8 mouse cellular contexts compared by ENCODE assay signal in the genomic region with DNA sequence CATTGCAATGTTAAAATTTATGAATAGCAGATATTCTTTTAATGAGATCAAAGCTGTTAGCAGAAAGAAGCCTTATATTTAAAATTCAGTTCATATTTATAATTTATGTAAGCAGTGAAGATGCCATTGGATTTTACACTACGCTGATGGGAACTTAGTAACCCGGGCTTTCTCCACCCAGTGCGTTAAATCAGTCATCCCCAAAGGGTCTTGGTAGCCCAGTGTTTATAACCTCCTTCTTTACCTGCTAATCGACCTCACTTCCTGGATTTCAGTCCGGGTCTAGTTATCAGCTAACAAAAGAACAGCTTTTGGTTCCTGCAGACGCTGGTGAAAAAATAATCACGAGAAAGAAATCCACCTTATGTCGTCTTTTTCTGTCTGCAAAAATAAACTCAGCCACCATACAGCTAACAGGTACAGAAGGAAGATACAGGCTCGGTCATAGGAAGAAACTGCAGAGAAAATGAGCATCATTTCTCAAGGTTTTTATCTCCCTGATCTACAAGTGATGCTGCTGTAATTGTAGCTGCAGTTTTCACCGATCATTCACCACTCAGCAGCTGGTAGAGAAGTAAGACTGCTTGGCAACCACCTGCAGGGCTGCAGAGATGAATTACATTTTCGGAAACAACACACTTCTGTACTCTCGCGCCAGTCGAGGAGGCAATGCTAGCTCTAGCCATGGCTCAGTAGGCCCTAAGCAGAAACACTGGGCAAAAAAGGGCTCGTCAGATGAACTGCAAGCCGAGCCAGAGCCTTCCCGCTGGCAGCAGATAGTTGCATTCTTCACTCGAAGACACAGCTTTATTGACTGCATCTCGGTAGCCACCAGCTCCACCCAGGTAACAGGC.
DNase-seq lines count a peak whose midpoint lies in the region; ATAC-seq and TF ChIP-seq lines count a peak whose summit lies in the region.

No protein-coding gene starts in this region.

- peak overlapping the region; percentile 36 for H3K4me3 ChIP-seq in forebrain, postnatal 0 days (ENCODE audit: low read depth, low read length)
- H3K4me3 ChIP-seq in kidney, embryonic 14.5 days (ENCODE audit: low read length), result no peak overlapping the region

- H3K36me3 ChIP-seq in forebrain, postnatal 0 days (ENCODE audit: insufficient read depth), result no peaks in the 10 kb centered on the region
- no peaks in the 10 kb centered on the region for H3K36me3 ChIP-seq in kidney, embryonic 14.5 days (ENCODE audit: control insufficient read depth, insufficient read depth, low read length)

- peak overlapping the region; percentile 44 for H3K4me2 ChIP-seq in forebrain, postnatal 0 days (ENCODE audit: low read depth)
- no peak overlapping the region for H3K4me2 ChIP-seq in kidney, embryonic 14.5 days (replicated peaks; ENCODE audit: low read depth, low read length)

- peak; percentile 46 to 57 for DNase-seq in left cerebral cortex, adult 18-20 months (ENCODE audit: low spot score in 2 of 2)
- DNase-seq in left cerebral cortex, adult 11 months (ENCODE audit: low spot score), result no peak
- peak; percentile 75 for DNase-seq in forebrain, postnatal 0 days
- peak; percentile 60 to 67 for DNase-seq in left cerebral cortex, postnatal 36 days (ENCODE audit: low spot score in 2 of 2)
- DNase-seq in skeletal muscle tissue, adult 2 months (ENCODE audit: low read depth, low spot score), result peak; percentile 43
- DNase-seq in ovary, postnatal 14 days (ENCODE audit: low spot score), result no peak
- DNase-seq in urinary bladder, adult 2 months (ENCODE audit: low spot score), result no peak

- H3K9me3 ChIP-seq in forebrain, postnatal 0 days (ENCODE audit: low read length), result no peaks in the 10 kb centered on the region
- H3K9me3 ChIP-seq in kidney, embryonic 14.5 days (ENCODE audit: control insufficient read depth, low read length), result no peaks in the 10 kb centered on the region

- peak overlapping the region; percentile 57 for H3K9ac ChIP-seq in forebrain, postnatal 0 days
- no peak overlapping the region for H3K9ac ChIP-seq in kidney, embryonic 14.5 days (ENCODE audit: low read depth, low read length)

- no peaks in the 10 kb centered on the region for H3K27me3 ChIP-seq in forebrain, postnatal 0 days (ENCODE audit: insufficient read depth, low read length)
- no peaks in the 10 kb centered on the region for H3K27me3 ChIP-seq in kidney, embryonic 14.5 days (ENCODE audit: control insufficient read depth, insufficient read depth, low read length)

- peak overlapping the region; percentile 84 for H3K27ac ChIP-seq in forebrain, postnatal 0 days (ENCODE audit: low read depth, low read length)
- no peak overlapping the region for H3K27ac ChIP-seq in kidney, embryonic 14.5 days (ENCODE audit: low read depth, low read length)

- H3K4me1 ChIP-seq in forebrain, postnatal 0 days (ENCODE audit: insufficient read depth), result no peaks in the 10 kb centered on the region
- H3K4me1 ChIP-seq in kidney, embryonic 14.5 days (ENCODE audit: control insufficient read depth, insufficient read depth, low read length), result no peaks in the 10 kb centered on the region

- intact Hi-C loops in left cerebral cortex, postnatal 36 days (cut with DNase I), result no loop called here

- WGBS in forebrain, postnatal 0 days, result 36% methylated on average over 19 of the region's 19 CpGs
- WGBS in kidney, embryonic 14.5 days, result 71% methylated on average over 19 of the region's 19 CpGs

- TF ChIP-seq CTCF in forebrain, postnatal 0 days (IDR thresholded peaks at IDR 0.05; ENCODE audit: low read depth), result no peak

- ATAC-seq in forebrain, postnatal 0 days, result peak; percentile 89
- no peak for ATAC-seq in kidney, embryonic 14.5 days (ENCODE audit: low FRiP score, low TSS enrichment)

Comparison
In these comparisons a context has a peak if more than half of its experiments do, and no peak if none do; other contexts are left out.
1. DNase-seq: peak in left cerebral cortex, adult 18-20 months (2 of 2), forebrain, postnatal 0 days (single experiment), left cerebral cortex, postnatal 36 days (2 of 2) and skeletal muscle tissue, adult 2 months (single experiment); none in left cerebral cortex, adult 11 months (single experiment), ovary, postnatal 14 days (single experiment) and urinary bladder, adult 2 months (single experiment).